Mouse (Mus musculus) activated CD4-positive, CD25-positive, alpha-beta regulatory T cell, adult 4 months (primary cell): ENCODE data around the gene Cltrn. TPM values are rescaled to one million over a fixed set of nuclear protein-coding genes. Genes with fewer than 3 reads are reported as not detected.

ENCODE experiments used
- ATAC-seq: one replicate; pipeline ENCODE4 v1.8.0; 2017
- polyA plus RNA-seq, 2 experiments: library from polyadenylated mRNA; unstranded; fragments of 100-300 nt; shearing (Covaris generic); gene quantifications; one replicate each; pipeline ENCODE4 v1.2.1; 2017

The Cltrn gene
- polyA plus RNA-seq, result not detected

DNA sequence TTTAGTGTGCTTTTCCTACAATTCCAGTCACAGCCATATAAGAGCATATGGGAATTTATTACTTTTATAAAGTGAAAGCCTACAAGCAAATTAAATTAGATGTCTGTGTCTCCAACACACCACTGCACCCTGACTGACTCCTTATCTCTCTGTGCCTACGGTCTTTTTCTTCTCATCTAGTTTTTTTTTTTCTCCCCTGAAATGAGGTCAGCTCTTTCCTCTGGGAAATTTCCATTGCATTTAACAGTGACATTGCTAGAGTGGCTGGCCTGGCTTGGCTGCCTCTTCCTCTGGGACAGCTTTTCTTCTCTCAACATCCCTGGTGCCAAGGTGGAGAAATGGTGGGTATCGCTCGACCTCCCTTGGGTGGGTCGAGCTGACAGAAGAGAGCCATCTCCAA is at the start of gene Cltrn:
Cltrn (plus strand) TSS at position 249 of the 400 bp plus-strand sequence.
- no peak for ATAC-seq

DNA sequence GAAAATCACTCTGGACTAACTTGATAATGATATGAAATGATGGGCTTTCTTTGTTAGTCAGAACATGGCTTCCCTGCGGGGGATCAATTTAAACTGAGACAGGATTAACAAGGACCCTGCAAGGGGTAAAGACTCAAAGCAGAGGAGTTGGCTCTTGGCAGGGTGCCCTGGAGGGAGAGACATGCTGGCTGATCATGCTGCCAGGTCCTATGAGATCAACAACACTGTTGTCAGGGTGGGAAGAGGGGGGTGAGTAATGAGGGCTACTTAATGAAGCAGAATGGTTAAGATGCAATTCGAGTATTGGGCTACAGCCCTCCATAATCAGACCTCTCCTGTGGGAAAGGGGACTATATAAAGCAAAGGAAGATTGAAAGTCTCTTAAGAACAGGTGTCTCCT is 49.7 kb upstream of the Cltrn start:
- ATAC-seq, result no peak

GRCm38 (mm10) chrX:164042069-164042468 is 46.6 kb upstream of the Cltrn start:
- no peak for ATAC-seq

DNA sequence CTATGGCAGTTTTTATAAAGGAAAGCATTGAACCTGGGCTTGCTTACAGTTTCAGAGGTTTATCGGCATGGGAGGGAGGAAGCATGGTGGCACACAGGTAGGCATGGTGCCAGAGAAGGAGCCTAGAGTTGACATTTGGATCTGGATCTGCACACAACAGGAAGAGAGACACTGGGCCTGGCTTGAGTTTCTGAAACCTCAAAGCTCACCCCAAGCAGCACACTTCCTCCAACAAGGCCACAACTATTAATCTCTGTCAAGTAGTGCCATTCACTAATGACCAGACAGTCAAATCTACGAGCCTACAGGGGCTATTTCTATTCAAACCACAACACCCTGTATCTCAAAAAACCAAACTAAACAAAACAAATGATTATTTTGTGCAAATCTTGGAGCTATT is 41.9 kb upstream of the Cltrn start:
- no peak for ATAC-seq

GRCm38 (mm10) chrX:164055726-164056125 is 32.9 kb upstream of the Cltrn start:
- no peak for ATAC-seq

DNA sequence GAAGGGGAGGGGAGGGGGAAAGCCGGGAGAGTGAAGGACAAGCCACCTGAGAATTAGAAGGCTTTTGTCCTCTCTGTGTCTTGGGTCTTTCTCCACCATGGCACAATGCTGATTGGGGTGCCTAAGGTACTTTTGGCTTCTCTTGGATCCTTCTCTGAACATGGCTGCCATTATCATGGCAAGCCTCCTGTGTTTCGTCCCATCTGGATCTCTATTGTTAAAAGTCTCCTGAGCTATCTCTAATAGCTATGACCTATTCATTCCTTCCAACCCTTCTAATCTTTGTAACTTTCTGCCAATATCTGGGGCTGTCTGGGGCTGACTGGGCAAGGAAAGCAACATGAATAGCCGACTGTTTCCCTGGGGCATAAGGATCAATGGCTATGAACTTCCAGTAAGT is 30.1 kb upstream of the Cltrn start:
- no peak for ATAC-seq

DNA sequence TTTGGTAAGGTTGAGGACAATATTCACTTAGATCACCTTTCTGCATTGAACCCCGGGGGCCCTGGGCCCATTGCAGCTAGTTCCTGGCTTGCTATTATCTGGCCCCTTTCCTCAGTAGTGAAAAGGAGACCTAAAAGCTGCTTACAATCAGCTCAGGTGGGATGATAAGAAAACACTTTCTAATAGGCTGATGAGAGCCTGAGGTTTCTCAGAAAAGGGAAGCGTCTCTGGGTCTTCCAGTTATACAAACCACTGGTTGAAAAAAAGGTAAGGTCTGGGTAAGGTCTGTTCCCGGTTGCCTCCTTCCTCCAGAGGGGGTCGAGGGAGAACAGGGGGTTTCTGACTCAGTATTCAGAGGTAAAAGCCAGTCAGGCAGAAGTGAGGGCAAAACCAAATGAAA is 29.6 kb upstream of the Cltrn start:
- ATAC-seq, result no peak

DNA sequence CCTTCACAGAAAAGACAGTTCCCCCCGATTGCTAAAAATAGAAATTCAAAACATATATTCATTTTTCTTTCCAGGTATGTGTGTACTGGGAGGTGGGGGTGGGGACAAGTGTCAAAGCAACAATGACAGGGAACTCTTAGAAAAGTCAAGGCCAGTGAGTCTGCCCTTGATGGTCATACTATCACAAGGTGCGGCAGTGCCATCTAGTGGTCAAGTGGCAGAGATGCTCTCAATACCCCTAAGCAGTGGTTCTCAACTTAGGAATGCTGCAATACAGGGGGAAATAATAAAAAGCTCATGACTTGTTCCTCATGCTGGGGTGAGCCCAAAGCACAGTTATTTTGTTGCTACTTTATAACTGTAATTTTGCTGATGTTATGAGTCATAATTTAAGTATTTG is 22.4 kb upstream of the Cltrn start:
- ATAC-seq, result peak; percentile 88

- no peak for ATAC-seq
Observed at GRCm38 (mm10) chrX:164068968-164069367, 19.7 kb upstream of the Cltrn start.

DNA sequence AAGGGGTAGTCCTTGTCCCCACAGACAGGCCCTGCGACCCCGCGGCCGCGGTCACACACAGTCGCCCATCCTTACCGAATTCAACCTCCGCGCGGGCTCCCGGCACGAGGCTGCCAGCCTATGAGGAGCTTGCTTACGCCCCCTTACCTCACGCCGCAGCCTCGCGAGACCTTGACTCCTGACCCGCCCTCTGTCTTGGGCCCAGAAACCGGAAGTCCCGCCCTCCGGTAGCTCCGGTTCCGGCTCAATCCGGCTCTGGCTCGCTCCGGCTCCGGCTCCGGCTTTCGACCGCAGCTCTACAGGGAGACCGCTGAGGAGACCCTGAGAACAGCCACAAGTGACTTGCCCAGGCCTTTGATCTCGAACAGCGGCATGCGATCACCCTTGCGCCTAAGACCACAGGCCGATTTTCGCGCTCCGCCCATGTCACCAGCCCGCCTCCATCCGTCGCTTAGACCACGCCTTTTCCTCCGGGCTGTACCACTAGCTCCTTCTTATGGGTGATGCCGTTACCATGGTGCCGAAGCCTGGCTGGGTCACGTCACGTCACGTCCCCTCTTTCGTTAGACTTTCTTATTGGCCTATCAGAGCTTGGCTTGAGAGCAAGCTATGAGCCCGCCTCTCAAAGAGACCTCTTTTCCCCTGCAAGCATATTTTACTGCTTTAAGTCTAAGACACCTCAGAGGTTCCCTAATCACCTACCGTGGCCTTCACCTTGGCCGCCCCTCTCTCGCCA is 12.4 kb upstream of the Cltrn start, which contains the start of gene Siah1b:
Siah1b (minus strand) TSS at position 454 of the 736 bp plus-strand sequence.
- peak; percentile 95 for ATAC-seq

DNA sequence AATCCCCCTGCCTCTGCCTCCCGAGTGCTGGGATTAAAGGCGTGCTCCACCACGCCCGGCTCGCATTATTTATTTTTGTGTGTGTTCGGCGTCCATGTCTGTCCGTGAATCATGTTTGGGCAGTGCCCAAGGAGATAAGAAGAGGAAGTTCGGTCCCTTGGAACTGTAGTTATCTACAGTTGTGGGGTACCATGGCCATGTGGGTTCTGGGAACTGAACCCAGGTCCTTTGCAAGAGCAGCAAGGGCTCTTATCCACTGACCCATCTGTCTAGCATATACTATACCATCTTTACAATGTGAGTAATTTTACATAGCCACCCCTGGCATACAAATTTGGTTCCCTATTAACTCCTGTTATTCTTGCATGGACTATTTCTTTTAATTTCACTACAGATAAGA is 6.6 kb upstream of the Cltrn start:
- no peak for ATAC-seq

DNA sequence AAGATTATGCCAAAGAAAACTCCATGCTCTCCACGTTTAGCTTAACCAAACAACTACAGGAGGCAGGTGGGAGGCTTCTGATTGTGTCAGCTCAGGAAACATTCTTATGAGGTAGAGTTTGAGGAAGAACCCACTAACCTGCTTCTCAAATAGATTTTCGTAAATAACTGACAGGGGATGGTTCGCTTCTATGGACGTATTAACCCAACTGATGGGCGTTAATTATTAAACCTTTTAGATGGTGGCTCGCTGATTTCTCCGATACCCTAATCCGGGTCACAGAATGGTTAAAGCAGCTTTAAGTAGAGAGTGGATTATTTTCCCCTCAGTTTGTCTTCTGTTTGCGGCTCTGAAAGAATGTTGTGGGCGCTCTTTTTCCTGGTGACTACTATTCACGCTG is 1.3 kb downstream of the Cltrn start:
- ATAC-seq, result no peak

DNA sequence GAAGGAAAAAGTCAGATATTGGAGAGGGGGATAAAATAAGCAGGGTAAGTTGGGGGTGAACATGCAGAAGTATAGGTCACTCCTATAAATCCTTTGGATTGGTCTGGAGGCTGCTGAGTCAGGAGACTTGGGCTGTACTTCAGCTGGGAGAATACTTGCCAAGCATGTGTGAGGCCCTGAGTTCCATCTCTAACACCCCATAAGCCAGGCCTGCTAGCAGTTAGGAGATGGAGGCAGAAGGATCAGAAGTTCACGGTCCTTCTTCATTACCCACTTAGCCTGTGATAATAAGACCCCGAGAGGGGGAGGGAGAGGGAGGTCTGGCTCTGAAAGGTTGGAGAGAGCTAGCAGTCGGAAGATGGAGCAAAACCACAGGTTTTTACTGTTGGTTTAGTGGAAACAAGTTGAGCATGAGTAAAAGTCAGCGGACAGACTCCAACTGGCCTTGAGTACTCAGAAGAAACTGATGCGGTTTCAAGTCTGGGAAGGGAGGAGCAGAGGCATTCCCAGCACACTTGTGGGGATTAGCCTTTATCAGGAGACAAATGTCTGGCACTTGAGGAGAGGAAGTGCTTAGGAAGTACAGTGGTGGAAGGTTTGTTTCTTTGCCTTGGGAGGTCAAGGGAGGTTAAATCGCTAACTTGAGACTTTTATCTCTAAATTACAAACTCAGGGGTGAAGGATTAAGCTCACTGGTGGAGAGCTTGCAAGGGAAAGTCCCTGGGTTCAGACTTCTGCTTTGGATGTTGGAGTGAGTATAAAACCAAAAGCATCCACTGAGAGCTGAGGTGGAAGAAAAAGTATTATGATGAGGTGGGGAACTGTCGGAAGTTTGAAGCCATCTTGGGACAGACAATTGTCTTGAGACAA is 3.9 kb downstream of the Cltrn start:
- no peak for ATAC-seq

GRCm38 (mm10) chrX:164093435-164093834 is 4.8 kb downstream of the Cltrn start:
- no peak for ATAC-seq

DNA sequence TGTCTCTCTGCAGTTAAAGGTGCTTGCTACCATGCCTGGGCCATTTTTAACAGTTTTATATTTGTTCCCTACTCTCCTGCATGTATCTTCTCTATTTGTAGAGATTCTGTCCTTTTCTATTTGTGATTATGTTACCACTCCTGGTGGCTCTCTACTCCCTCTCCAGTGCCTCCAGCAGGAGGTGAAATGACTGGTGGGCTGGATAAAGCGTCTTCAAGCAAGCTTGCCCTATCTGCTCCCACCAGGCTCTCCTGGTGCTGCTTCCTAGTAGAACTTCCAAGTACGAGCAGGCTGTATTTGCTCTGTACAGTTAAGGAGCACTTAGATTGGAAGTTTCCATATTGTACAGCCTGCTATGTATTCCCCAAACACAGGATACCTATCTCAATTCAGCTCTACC is 7.2 kb downstream of the Cltrn start:
- no peak for ATAC-seq

DNA sequence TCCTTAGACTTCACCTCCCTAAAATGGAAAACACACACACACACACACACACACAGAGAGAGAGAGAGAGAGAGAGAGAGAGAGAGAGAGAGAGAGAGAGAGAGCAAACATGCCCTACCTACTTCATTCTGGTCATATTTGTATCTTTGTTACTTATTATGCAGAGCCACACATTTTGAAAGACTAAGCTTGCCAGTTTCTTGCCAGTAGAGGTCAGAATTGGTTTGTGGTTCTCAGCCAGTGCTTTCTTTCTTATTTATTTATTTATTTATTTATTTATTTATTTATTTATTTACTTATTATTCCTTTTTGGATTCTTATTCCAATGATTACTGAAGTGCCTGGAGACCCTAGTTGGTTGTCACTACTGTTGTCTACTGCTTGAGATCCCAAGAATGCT is 12.9 kb downstream of the Cltrn start:
- ATAC-seq, result no peak

DNA sequence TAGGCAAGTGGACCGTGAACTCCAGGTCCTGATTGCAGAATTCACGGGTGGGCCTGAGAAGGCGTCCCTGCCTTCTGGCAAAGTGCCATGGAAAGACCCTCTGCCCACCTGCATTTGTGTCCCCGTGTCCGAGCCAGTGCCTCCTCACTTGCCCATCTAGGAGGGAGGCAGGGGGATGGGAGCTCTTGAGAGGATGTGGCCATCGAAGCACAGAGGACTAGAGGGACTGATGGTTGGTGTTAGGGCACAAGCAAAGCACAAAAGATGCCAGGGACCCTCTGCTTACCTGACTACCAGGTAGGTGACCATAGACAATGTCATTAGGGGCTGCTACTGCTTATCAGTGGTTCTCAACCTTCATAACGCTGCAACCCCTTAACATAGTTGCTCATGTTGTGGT is 13.6 kb downstream of the Cltrn start:
- ATAC-seq, result no peak

GRCm38 (mm10) chrX:164102656-164103055 is 14.0 kb downstream of the Cltrn start:
- ATAC-seq, result no peak

DNA sequence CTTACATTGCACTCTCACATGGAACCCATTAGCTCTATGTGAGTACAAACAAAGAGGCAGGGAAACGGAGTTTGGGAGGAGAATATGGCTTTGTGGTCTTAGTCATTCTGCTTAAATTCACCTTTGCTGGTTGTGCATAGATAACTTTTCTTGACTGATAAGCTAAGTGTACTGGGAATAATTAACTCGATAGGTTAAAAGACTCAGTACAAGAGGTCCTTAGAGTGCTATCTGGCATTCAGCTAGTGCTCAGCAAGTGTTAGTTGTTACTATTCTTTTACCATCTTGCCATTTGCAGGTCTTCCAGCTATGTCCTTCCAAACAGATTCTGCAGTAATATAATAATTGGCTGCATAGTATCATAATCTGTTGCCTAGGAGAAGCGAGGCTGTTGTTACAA is 22.5 kb downstream of the Cltrn start:
- ATAC-seq, result no peak

DNA sequence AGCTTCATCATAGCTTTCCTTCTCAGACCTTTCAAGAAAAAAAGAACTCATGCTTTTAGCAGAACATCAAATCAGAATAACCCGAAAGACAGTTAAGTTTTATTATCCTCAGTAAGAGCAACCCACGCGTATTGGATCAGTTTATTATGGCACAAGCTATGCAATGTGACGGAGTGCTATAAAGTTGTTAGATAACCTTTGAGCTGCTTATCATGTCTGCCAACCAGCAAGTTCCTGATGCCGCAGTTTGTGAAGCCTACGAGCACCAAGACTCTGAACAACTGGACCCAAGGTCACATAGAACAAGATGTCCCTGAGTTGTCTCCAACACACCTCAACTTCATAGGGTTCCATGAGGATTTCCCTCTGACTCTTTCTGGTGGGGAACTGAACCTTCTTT is 25.1 kb downstream of the Cltrn start:
- no peak for ATAC-seq

DNA sequence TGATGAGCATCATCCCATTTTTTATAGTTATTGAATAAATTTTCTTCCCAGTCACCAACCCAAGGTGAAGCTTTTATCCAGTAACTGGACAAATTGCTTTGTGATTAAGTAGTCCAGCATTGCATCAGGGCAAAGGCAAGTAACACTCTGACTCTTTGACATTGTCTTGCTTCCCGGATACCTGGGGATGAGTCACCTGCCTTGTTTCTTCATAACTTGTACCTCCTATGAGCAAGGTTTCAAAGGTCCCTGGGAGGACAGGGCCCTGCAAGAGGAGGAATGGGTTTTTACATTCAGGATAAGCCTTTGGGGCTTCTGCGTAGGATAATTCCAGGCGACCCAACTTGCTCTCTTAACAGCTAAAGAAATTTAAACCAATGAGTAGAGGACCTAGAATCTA is 35.3 kb downstream of the Cltrn start:
- no peak for ATAC-seq

DNA sequence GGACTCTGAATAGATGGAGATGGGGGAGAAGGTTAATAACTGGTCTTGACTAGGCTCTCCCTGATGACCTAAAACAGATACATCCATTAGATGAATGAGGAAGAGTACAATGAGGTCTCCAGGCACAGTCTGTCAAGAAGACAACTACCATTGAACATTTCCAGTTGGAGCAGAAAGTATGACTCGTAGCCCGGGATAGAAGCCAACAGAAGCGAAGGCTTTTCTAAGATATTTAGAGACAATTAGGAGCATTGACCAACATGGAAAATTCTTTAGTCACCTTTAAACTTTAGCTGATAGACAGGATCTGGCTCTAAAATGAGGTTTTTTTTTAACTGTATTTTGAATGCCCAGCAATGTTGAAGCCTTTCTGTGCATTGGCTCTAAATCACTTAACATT is 44.9 kb downstream of the Cltrn start:
- ATAC-seq, result no peak

- ATAC-seq, result no peak
Observed at GRCm38 (mm10) chrX:164135304-164135818, 46.7 kb downstream of the Cltrn start.

DNA sequence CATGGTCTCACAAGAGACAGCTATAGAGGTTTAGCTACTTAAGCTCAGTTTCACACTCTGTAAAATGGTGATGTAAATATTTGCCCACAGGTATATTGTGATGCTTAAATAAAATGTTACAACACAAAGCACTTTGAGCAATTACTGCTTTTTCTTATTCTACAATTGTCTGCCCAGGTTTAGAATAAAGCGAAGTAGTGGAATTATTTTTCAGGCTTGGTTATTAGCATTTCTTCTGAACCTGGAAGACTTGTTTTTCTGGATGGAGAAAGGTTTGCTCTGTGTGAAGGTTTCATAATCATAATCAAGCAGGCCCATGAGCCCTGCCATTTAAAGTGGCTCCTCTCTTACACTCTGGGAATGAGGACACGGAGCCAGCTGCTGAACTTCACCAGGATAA is 50.4 kb downstream of the Cltrn start, which contains the start of gene Ace2:
Ace2 (plus strand) TSS at position 301 of the 400 bp plus-strand sequence.
- no peak for ATAC-seq
